Mouse (Mus musculus): Measurements from ENCODE around the gene Dpp6.

- no peak for TF ChIP-seq EP300 (IDR thresholded peaks at IDR 0.05; ENCODE audit: insufficient read depth, low read depth, low read length)
- TF ChIP-seq POLR2A (IDR thresholded peaks at IDR 0.05; ENCODE audit: insufficient read depth, low read depth, low read length), result no peak
Measured at GRCm38 (mm10) chr5:26908612-26909011, 91.6 kb downstream of the Dpp6 start.
